Mouse (Mus musculus) spleen, postnatal 36 days (tissue): ENCODE measurements around the gene Spock1.

ENCODE experiments used
- DNase-seq, 2 experiments: peaks; one replicate each; pipeline ENCODE4 v3.0.0; 2022; ENCODE audit warnings: low spot score in 2 of 2, mixed read lengths in 1 of 2

Gene Spock1

DNA sequence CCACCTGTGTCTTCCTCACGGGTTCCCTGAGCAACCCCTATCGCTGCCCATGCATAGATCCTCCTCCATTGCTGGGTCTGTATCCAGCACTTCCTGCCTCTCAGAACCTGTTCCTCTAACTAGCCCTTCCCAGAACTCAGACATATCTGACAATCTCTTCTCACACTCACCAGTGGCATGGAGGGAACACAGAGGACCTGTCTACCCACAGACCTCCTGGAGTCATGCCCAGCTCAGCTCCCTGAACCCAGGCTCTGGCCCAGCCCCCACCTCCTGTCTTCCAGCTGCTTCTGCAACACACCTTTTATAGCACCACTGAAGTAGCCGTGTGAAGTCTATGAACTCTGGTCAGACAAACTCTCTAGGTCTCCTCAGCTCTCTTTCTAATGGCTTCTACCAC is 101.3 kb downstream of the Spock1 start:
- no peak for DNase-seq

GRCm38 (mm10) chr13:57806301-57806700 is 101.8 kb downstream of the Spock1 start:
- DNase-seq: no peak

GRCm38 (mm10) chr13:57798633-57799032 is 109.5 kb downstream of the Spock1 start:
- DNase-seq: no peak

GRCm38 (mm10) chr13:57796951-57797692 is 111.0 kb downstream of the Spock1 start:
- DNase-seq: no peak

GRCm38 (mm10) chr13:57793643-57794240 is 114.4 kb downstream of the Spock1 start:
- no peak for DNase-seq

DNA sequence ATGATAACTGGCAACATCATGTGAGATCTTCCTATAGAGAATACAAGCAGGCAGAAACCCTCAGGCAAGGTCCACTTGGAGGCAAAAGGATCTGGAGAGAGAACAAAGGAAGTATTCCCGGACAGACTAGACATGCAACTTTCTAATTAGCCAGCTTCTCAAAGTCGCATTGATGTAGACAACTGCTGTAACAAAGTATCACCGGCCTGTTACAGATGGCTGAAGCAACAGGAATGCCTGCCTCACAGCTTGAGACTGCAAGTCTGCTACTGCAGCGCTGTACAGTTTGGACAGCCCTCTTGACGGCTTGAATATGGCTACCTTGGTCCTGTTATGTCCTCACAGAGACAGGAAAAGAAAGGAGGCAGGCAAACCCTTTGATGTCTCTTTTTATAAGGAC is 118.3 kb downstream of the Spock1 start:
- no peak for DNase-seq

DNA sequence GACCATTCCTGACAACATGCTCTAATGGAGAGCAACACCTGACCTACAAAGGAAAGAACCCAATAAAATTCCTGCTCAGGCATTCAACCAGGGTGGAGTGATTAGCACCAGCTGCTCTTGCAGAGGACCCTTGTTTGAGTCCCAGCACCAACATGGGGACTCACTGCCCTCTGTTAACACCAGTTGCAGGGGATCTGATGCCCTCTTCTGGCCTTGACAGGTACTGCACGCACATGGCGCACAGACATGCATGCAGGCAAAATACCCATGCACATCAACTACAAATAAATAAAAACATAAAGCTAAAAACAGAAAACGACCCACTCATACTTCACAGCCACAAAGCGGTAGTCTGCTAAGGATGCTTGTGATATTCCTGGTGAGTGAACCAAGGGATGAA is 119.8 kb downstream of the Spock1 start:
- DNase-seq: no peak

DNA sequence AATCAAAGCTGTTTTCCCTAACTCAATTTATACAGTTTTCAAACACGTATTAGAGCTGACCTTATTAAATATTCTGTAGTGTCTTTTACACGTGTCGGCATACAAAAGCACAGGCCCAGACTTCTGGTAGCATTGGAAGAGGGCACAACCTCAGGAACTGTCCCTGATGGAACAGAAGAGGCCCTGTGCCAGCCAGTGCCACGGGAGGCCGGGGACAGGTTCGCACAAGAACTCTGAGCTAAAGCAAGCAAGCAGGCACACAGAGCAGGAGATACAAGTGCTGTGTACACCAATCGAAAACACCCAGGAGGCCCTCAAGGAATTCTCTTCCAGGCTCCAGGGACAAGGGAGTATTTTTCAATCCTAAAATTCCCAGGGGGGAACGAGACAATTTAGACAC is 121.9 kb downstream of the Spock1 start:
- DNase-seq: no peak

- no peak for DNase-seq
These were observed 125.2 kb downstream of the Spock1 start for GRCm38 (mm10) chr13:57782975-57783374.

- no peak for DNase-seq
These were observed 126.0 kb downstream of the Spock1 start for GRCm38 (mm10) chr13:57782107-57782561.

- no peak for DNase-seq
These were observed 129.0 kb downstream of the Spock1 start for GRCm38 (mm10) chr13:57779146-57779545.

DNA sequence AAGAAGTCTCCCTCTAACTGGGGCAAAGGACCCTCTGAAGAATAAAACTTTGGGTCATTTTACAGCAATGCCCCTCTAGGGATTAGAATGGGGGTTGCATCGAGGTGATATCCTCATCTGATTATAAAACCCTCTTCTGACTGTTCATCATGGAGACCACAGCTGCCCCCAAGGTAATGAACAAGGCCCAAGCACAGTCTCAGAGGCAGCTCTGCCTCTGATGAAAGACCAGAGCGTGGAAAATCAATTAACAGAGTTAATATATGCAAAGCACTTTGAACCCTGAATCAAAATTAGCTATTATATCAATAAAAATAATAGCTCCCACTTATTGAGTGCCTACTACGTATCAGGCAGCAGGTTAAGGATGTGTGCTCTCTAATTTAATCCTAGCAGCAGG is 129.6 kb downstream of the Spock1 start:
- DNase-seq: no peak

DNA sequence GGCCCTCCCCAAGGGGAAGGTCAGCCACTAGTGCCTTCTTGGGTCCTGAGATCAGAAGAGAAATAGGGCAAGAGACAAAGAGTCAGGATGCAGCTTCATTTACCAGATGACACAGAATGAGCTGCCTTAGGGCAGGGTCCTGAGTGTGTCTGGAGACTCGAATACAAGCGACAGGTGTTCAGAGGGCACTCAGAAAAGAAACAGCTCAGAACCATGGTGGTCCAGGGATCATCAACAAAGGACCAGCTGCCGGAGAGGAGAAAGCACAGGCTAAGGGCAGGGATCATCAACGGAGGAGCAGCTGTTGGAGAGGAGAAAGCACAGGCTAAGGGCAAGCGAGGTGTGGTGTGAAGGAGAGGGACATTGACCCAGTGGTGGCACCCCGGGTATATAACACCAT is 136.1 kb downstream of the Spock1 start:
- DNase-seq: no peak

GRCm38 (mm10) chr13:57766721-57767120 is 141.4 kb downstream of the Spock1 start:
- no peak for DNase-seq

- no peak for DNase-seq
These were observed 147.0 kb downstream of the Spock1 start for GRCm38 (mm10) chr13:57761122-57761521.

GRCm38 (mm10) chr13:57760618-57761017 is 147.5 kb downstream of the Spock1 start:
- DNase-seq: no peak

DNA sequence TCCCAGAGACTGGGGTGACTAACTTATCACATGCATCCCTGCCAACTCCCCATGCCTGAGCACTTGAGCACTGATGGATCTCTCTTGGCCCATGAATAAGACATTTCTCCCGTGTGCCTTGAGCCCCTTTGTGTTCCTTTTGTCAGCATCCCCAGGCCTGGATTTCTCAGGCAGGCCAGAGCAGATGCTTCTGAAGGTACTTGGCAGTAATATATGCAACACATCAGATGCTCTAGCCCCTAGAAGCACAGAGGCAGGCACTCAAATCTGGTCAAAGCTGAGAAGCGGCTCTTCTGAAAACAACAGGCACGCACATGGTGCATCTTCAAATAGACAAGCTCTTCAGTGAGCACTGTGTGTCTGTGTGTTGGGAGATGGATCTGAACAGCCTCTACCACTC is 151.8 kb downstream of the Spock1 start:
- no peak for DNase-seq

- no peak for DNase-seq
These were observed 157.3 kb downstream of the Spock1 start for GRCm38 (mm10) chr13:57750831-57751230.

DNA sequence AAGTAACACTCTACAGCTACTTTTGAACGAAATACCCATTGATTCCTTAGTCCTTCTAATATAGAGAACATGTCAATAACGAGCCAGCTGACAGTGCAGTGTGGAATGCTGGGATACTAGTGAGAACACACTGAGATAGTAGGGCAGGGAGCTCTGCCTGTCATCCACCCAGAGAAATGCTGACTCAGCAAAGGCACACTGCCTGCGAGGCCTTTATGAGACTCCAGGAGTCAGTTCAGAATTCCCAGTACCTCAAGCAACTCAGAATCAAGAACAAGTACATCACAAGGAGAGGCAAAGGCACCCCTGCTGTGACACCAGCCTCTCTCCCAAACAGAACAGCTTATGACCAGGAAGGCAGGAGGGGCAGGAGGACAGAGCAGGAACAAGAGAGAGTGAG is 163.5 kb downstream of the Spock1 start:
- DNase-seq: no peak

- no peak for DNase-seq
These were observed 166.9 kb downstream of the Spock1 start for GRCm38 (mm10) chr13:57741186-57741585.

- no peak for DNase-seq
These were observed 167.7 kb downstream of the Spock1 start for GRCm38 (mm10) chr13:57740473-57740872.

GRCm38 (mm10) chr13:57736060-57736459 is 172.1 kb downstream of the Spock1 start:
- no peak for DNase-seq

DNA sequence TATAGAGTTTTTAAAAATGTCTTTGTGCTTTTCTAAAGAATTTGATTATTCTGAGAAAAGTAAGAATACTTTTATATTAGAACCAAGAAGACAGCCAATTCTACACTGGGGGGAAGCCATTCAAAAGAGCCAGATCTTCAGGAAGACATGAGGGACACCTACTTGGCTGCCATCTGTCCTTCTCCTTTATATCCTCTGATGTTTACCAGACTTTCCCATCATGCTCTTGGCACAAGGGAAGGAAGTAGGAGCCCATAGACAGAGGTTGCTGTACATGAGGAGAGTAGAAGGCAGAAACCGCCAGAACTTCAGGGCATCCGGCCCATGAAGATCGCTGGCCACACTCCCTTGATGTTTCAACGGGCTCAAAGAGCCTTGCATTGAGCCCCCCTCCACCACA is 173.6 kb downstream of the Spock1 start:
- DNase-seq: no peak

GRCm38 (mm10) chr13:57733521-57733920 is 174.6 kb downstream of the Spock1 start:
- DNase-seq: no peak
